Mouse (Mus musculus) mature B cell (primary cell): Measurements from ENCODE around the gene Mrps33.

Source experiments
- in situ Hi-C: fragments of 300-500 bp; cut with MboI; formaldehyde crosslinking; loops from 2 replicates; pipeline ENCODE4 v1.14.3; 2019

Mrps33 gene

DNA sequence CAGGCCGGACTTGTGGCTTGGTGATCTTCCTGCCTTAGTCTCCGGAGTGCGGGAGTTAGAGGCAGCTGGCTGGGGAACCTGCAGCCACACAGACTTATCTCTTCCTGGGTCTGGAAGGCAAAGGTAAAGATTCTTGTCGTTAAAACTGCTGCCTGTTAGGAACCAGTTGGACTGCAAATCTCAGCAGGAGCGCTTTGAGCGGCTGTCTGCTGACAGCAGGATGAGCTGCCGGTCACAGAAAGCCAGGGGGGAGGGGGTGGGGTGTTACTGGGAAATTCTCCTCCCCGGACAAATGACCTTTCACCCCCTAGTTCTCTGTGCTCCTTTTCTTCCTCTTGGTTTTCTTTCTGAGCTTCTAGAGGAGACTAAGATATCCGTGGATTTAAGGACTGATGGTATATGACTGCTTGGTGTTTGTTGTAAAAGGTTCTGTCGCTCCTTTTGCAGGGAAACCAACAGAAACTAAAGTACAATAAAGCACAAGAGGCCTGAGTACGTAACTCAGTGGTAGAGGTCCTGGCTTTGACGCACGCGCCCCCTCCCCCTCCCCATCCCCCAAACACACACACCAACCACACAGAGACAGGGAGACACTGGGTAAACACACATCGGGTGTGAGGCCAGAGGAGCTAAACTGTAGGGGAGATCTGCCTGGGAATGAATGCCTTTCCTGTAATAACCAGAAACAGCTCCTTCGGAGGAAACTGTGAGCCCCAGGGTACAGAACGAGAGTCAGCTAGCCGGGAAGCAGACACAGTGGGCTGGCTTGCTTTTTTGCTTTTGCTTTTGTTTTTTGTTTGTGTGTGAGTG, 29.7 kb downstream of the Mrps33 start:
- in situ Hi-C loops = loop anchor here (25.0 kb wide), 1 partner anchor 319 kb away; no protein-coding TSS in a partner anchor

DNA sequence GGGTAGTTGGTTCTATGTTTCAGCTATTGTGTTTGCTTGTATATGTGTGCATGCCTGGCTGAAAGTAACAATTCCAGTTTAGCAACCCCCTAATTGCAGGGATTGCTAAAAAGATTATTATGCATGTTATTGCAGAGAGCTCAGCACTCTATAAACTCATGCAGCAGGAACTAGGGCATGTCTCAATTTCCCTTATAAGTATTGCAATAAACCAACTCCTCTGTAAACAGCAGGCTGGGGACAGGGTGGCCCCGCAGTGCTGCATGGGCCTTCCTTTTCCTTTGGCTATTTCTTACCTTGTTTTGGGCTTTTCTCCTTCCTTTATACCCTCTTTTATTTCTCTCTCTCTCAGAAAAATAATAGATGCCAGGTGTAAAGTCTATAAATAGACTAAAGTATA, 32.3 kb downstream of the Mrps33 start:
- in situ Hi-C loops = loop anchor here (25.0 kb wide), 1 partner anchor 316 kb away; no protein-coding TSS in a partner anchor

DNA sequence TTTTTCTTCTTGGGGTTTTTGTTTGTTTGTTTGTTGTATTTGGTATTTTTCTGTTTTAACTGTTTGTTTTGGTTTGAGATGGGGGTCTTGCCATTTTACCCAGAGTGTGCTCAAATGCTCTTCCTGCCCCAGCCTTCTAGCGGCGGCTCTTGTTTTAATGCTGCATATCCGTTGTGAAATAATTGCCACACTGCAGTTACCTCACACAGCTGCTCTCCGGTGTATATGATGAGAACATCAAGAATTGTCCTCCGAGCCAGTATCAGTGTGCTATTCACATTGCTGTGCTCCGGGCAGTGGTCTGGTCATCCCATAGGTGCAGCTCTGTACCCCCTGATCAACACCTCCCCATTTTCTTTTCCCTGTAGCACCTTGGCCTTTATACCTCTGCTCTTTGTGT, 34.5 kb downstream of the Mrps33 start:
- in situ Hi-C loops = loop anchor here (25.0 kb wide), 1 partner anchor 314 kb away; no protein-coding TSS in a partner anchor

DNA sequence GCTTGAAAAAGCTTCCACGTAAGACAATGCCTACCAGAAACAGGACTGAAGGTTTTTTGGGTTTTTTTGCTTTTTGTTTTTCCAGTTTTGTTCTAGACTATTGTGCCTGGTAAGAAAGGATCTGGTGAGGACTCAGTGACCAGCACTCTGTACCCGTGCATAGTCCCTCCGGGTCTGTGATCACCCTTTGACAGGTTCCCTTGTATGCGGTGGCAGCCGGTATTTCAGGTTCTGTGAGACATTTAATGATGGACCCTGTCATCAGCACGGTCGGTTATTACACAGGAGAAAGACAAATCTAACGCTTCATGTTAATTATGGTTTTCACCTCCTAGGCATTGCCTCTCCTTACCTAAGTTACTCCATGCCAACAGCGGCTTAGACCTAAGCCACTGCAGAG, 35.8 kb downstream of the Mrps33 start:
- in situ Hi-C loops = loop anchor here (25.0 kb wide), 1 partner anchor 313 kb away; no protein-coding TSS in a partner anchor

DNA sequence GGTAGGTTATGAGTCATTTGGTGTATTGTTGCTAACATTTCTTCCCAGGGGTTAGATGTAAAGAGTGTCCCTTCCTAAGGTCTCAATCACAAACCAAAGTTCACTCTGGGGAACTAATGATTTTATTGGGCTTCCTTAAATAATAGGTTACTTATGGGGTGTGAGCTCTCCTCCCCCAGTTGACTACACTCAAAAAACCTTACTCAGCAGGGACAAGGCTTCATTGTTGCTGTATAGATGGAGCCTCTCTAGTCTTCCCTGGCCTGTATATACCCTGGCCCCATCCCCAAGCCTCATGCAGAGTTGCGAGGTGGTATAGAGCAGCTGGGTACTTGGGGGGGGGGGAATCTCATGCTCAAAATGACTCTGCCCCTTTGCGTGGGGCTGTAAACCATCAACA, 53.6 kb downstream of the Mrps33 start:
- in situ Hi-C loops = no loop called here
